Mouse (Mus musculus) C2C12 (cell line): ENCODE results near the gene Zfp423.

Experiments
- CEBPB ChIP-seq: IDR thresholded peaks from one replicate; pipeline ENCODE4 v1.6.1; 2011; ENCODE audit warnings: low read depth, mild to moderate bottlenecking, control low read depth, moderate library complexity
- CTCF ChIP-seq: IDR thresholded peaks from one replicate; pipeline ENCODE4 v1.5.1; 2011; ENCODE audit not compliant: control insufficient read depth, insufficient read depth, insufficient read length
- FOSL1 ChIP-seq: IDR thresholded peaks from one replicate; pipeline ENCODE4 v1.8.0; 2011; ENCODE audit warnings: mild to moderate bottlenecking, low read length; ENCODE audit not compliant: poor library complexity, insufficient read depth, severe bottlenecking
- MAX ChIP-seq: IDR thresholded peaks from one replicate; pipeline ENCODE4 v1.6.1; 2011; ENCODE audit warnings: mild to moderate bottlenecking, control low read depth
- MYOD1 ChIP-seq: IDR thresholded peaks from one replicate; pipeline ENCODE4 v1.6.1; 2011; ENCODE audit warnings: low read depth; ENCODE audit not compliant: control insufficient read depth, insufficient read length
- MYOG ChIP-seq: IDR thresholded peaks from one replicate; pipeline ENCODE4 v1.6.1; 2011; ENCODE audit not compliant: control insufficient read depth, insufficient read length; ENCODE audit errors: extremely low read depth

DNA sequence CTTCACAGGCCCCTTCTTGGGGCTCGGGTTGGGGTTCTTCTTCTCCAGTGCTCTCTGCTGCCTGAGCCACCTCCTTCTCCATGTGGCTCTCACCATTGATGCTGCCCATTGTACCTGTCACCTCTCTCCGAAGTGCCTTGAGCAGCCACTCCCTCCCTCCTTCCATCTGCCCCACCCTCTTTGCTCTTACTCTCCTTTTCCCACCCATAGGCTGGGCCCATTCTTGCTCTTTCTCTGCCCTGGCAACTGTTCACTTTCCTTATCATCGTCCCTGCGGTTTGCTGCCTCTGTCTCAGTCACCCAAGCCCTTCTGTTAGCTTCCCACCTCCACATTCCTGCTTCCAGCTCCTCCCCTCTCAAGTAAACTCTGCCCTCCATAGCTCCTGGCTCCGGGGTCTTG is 25.4 kb upstream of the Zfp423 start:
- no peak for TF ChIP-seq CTCF
- TF ChIP-seq MYOG = no peak
- TF ChIP-seq CEBPB = no peak
- no peak for TF ChIP-seq MAX
- TF ChIP-seq MYOD1 = no peak
- TF ChIP-seq FOSL1 = no peak
